Mouse (Mus musculus) limb, embryonic 13.5 days (tissue): Measurements from ENCODE around the gene Bcl11a. TPM values are rescaled to one million over a fixed set of nuclear protein-coding genes. Genes with fewer than 3 reads are reported as not detected.
A peak's percentile ranks its signal among the peaks of the same experiment; 100 is the strongest.

Source experiments
- ATAC-seq: fragments of 200-750 bp; cut with Nextera tagmentation; 2 replicates; pipeline ENCODE4 v1.8.0; 2017; ENCODE audit warnings: low read depth, moderate number of reproducible peaks, moderate TSS enrichment; ENCODE audit not compliant: low FRiP score
- H3K27ac ChIP-seq: fragments of 300-500 bp; sonication (generic); 2 replicates; pipeline ENCODE4 v1.5.1; 2015; ENCODE audit warnings: inconsistent platforms, mild to moderate bottlenecking, moderate library complexity
- H3K27me3 ChIP-seq: fragments of 300-500 bp; sonication (generic); 2 replicates; pipeline ENCODE4 v1.6.1; 2015; ENCODE audit warnings: mild to moderate bottlenecking, inconsistent platforms
- H3K36me3 ChIP-seq: fragments of 300-500 bp; sonication (generic); 2 replicates; pipeline ENCODE4 v1.6.1; 2015; ENCODE audit warnings: inconsistent platforms, mild to moderate bottlenecking, moderate library complexity
- H3K4me1 ChIP-seq: fragments of 300-500 bp; sonication (generic); 2 replicates; pipeline ENCODE4 v1.6.1; 2015; ENCODE audit warnings: inconsistent platforms
- H3K4me2 ChIP-seq: fragments of 300-500 bp; sonication (generic); replicated peaks from 2 replicates; pipeline ENCODE4 v1.6.1; 2015; ENCODE audit warnings: inconsistent platforms, mild to moderate bottlenecking, moderate library complexity
- H3K4me3 ChIP-seq: fragments of 300-500 bp; sonication (generic); 2 replicates; pipeline ENCODE4 v1.5.1; 2015; ENCODE audit warnings: moderate library complexity, mild to moderate bottlenecking, inconsistent platforms
- H3K9ac ChIP-seq: fragments of 300-500 bp; sonication (generic); 2 replicates; pipeline ENCODE4 v1.6.1; 2015; ENCODE audit warnings: mild to moderate bottlenecking, inconsistent platforms
- H3K9me3 ChIP-seq: fragments of 300-500 bp; sonication (generic); 2 replicates; pipeline ENCODE4 v1.6.1; 2016; ENCODE audit warnings: inconsistent platforms
- WGBS: fragments of 180-500 bp; shearing (Covaris S2); methylation state at CpG from one replicate; pipeline ENCODE4 v1.1.7; 2015; 5-methylcytosine and 5-hydroxymethylcytosine counted together
- polyA plus RNA-seq: library from polyadenylated mRNA; unstranded; fragments of >200 nt; fragmentation: Nextera tagmentation; extraction: Ambion mirVana; gene quantifications from 2 replicates; pipeline ENCODE4 v1.2.1, GENCODE M21; 2015

Bcl11a gene
- polyA plus RNA-seq, 1 experiment from 2014 or later = 76.6 TPM

DNA sequence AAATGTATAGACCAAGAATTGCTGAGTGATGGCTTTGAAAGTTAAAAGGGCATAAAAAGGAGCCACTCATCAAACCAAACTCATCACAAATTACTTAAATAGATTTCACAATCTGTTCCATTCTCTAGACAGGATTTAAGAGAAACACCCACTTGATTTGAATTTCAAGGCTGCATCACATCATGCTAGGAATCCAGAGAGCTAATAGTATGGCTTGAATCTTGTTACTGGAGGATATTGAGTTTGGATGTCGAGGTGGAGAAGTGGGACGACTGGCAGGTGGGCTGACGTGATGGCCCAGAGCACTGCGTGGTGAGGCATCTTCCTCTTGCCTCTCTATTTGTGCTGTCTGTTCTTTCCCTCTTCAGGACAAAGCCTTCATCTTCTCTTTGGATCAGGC is 99.6 kb downstream of the Bcl11a start:
- no peak for ATAC-seq
- H3K4me1 ChIP-seq = no peaks in the 10 kb centered on the region
- H3K27ac ChIP-seq = no peak overlapping the region
- H3K4me2 ChIP-seq = no peak overlapping the region
- no peaks in the 10 kb centered on the region for H3K27me3 ChIP-seq
- peaks cover 12% of the 10 kb centered on the region; the same call in 1 of the 2 replicates for H3K36me3 ChIP-seq
- H3K9me3 ChIP-seq = no peaks in the 10 kb centered on the region
- 88% methylated on average over 4 of the region's 4 CpGs for WGBS
- H3K9ac ChIP-seq = no peak overlapping the region
- no peak overlapping the region for H3K4me3 ChIP-seq

DNA sequence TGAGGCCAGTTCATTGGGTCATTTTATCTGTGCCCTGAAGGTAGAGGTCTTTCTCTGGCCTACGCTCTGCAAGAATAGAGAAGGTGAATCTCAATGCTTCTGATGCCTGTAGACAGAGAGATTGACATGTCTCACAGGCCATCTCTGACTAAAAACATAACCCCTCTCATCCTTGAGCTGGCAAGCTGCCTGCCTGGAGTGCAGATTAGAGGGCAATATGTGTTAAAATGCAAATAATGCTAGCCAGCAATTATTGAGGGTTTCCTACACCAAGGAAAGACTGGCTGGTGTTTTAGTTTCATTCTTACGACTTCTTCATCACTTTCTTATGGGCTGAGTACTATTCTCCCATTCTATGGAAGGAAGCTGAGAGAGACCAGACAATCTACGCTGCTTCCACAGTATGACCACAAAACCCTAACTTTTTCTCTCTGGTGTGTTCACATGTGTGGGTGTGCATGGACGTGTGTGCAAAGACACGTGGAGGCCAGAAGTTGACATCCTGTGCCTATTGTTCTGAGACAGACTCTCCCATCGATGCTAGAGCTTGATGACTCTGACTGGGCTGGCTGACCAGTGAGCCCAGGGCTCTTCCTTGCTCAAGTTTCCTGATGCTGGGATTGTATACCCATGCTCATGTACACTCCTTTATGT is 101.1 kb downstream of the Bcl11a start:
- Histone ChIP-seq H3K27me3 (no peaks in the 10 kb centered on the region), H3K4me2 (no peak overlapping the region), H3K4me1 (no peaks in the 10 kb centered on the region), H3K4me3 (no peak overlapping the region), H3K9ac (no peak overlapping the region), H3K36me3 (peaks cover 5% of the 10 kb centered on the region; the same call in 1 of the 2 replicates), H3K27ac (no peak overlapping the region), H3K9me3 (no peaks in the 10 kb centered on the region)
- no peak for ATAC-seq
- WGBS = 91% methylated on average over 6 of the region's 6 CpGs

DNA sequence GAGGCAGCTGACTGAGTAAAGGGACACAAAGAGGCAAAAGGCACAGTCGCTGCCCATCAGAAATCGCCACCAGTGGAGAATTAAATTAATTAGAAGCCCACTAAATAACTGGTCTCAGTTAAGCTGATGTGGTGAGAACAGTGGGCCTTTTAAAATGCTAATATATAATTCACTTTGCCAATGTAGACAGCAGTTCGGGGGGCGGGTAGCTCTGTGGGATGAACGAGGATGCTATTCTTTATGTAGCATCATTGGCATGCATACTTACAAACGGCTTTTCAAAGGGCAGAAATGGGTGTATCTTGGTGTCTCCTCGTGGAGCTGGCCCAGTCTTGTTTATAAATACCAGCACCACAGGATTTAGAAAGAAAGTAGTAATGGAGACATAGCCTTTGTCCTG is 102.2 kb downstream of the Bcl11a start:
- WGBS = 74% methylated on average over 7 of the region's 7 CpGs

DNA sequence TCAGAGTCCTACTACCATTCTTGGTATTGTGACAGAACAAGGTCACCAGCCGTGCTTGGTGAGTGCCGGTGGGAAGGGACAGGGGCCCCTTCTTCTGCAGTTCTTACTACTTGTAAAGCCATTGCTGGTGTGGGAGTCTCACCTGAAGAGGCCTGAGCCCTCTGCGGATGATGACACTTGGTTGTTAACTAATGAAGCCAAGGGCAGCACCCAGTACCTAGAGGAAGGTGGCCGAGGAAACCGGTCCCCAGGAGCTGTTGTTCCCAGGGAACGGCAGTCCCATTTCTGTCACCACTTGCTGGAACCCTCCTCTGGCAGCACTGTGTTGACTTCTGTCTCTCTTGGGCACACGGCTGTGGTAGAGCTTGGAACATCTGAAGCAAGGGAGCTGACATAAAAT is 105.6 kb downstream of the Bcl11a start:
- no peak overlapping the region for H3K4me2 ChIP-seq

More for the DNA sequence above, 102.2 kb downstream of the Bcl11a start:
- Histone ChIP-seq H3K4me3 (no peak overlapping the region), H3K27me3 (no peaks in the 10 kb centered on the region), H3K27ac (no peak overlapping the region), H3K9me3 (no peaks in the 10 kb centered on the region), H3K4me1 (no peaks in the 10 kb centered on the region), H3K36me3 (peaks cover 5% of the 10 kb centered on the region; the same call in 1 of the 2 replicates), H3K9ac (no peak overlapping the region), H3K4me2 (no peak overlapping the region)
- ATAC-seq = no peak

DNA sequence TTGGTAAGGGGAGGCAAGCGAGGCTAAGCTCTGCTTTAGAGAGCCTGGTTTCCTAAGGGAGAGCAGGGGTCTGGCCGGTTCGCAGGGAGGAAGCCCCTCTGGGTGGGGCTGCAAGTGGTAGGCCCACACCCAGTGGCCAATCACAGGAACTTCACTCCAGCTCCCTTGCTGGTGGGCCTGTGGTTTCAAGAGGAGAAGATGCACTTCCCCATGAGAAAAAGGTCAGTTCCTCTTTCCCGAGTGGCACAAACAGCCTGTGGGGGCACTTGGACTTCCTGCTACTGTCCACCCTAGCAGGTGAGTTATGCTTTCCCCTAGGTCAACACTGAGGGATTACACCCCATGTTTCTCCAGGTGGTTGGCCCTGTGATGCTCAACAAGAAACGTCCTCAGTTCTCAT is 107.1 kb downstream of the Bcl11a start:
- Histone ChIP-seq H3K4me2 (no peak overlapping the region), H3K4me1 (peaks cover 7% of the 10 kb centered on the region; the same call in 1 of the 2 replicates), H3K9ac (no peak overlapping the region), H3K27ac (no peak overlapping the region), H3K9me3 (no peaks in the 10 kb centered on the region), H3K27me3 (no peaks in the 10 kb centered on the region), H3K4me3 (no peak overlapping the region), H3K36me3 (no peaks in the 10 kb centered on the region)
- WGBS = 67% methylated on average over 5 of the region's 5 CpGs
- ATAC-seq = no peak

More for the DNA sequence above, 105.6 kb downstream of the Bcl11a start:
- no peak for ATAC-seq
- H3K27ac ChIP-seq = no peak overlapping the region
- peaks cover 7% of the 10 kb centered on the region; the same call in 1 of the 2 replicates for H3K4me1 ChIP-seq
- no peak overlapping the region for H3K9ac ChIP-seq
- H3K36me3 ChIP-seq = no peaks in the 10 kb centered on the region
- H3K9me3 ChIP-seq = no peaks in the 10 kb centered on the region
- H3K4me3 ChIP-seq = no peak overlapping the region
- WGBS = 89% methylated on average over 7 of the region's 7 CpGs
- no peaks in the 10 kb centered on the region for H3K27me3 ChIP-seq

DNA sequence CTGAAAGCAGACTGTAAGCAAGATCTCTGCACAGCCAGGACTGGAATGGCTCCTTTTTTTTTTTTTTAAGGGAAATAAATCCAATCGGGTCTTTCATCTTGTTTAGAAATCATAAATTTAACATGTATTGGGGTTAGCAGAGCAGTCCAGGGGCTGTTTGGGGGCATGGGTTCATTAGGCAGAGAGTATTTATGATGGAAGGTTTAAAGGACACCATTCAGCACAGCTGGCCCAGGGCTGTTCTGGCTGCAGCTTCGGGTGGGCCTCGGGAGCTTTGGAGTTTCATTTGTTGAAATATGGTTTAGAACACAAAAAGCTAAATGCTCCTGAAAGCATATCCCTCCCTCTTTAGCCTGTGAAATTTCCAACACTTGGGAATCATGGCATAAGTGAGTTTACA is 112.6 kb downstream of the Bcl11a start:
- Histone ChIP-seq H3K9ac (no peak overlapping the region), H3K4me2 (no peak overlapping the region), H3K36me3 (no peaks in the 10 kb centered on the region), H3K9me3 (no peaks in the 10 kb centered on the region), H3K27me3 (no peaks in the 10 kb centered on the region), H3K4me1 (peaks cover 7% of the 10 kb centered on the region; the same call in 1 of the 2 replicates), H3K27ac (no peak overlapping the region), H3K4me3 (no peak overlapping the region)
- no peak for ATAC-seq
- 21% methylated on average over 3 of the region's 3 CpGs for WGBS

DNA sequence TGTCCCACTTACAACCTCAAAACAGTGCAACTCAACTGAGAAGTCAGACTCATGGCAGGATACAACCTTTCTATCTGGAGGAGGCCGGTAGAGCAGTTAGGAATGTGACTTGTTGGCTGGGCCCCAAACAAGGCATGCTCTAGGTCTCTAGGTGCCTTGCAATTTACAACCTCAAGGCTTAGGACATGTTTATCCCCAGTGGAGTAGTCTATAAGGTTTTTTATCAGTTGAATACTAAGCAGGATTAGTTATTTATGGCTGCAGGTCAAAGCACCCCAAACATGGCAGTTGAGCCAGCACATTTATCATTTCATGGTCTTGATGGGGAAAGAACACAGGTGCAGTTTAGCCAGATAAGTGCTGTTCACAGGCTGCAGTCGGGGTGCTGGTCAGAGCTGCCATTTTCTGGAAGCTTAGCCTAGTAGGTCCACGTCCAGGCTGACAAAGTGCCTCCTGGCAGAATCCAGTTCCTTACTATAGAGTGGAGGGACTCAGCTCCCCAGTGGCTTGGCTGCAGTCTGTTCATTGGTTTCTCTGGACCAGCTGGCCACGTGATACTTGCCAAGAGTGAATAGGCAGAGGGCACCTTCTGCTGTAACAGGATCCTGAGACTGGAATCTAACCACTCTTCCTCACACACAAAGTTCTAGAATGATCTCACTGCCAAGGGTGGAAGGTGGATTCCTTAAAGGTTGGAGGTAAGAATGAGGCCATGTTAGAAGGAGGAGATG is 118.8 kb downstream of the Bcl11a start:
- Histone ChIP-seq H3K36me3 (no peaks in the 10 kb centered on the region), H3K4me2 (no peak overlapping the region), H3K27ac (no peak overlapping the region), H3K9me3 (no peaks in the 10 kb centered on the region), H3K4me1 (peaks cover 3% of the 10 kb centered on the region; the same call in 1 of the 2 replicates), H3K4me3 (no peak overlapping the region), H3K27me3 (no peaks in the 10 kb centered on the region), H3K9ac (no peak overlapping the region)
- 64% methylated on average over 4 of the region's 4 CpGs for WGBS
- no peak for ATAC-seq

DNA sequence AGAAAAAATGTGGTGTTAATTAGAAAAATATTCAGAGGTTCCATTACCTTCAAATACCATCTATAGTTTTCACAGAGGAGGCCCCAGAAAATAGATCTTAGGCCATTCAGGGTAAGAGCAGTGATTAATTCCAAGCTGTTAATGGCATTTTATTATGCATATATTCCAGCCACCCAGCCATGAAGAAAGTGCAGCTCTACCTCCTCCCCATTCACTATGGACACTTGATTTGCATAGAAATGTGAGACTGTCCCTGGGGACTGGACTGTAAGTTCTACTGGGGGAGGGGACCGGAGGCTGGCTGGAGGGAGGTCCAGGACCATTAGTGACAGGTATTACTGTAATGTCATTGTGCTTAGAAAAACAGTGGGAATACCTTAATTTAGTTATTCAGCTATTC is 119.6 kb downstream of the Bcl11a start:
- no peak overlapping the region for H3K27ac ChIP-seq
- peaks cover 9% of the 10 kb centered on the region for H3K4me1 ChIP-seq
- H3K4me2 ChIP-seq = no peak overlapping the region
- H3K9ac ChIP-seq = no peak overlapping the region
- no peak for ATAC-seq
- 86% methylated on average over 1 of the region's 1 CpGs for WGBS
- H3K4me3 ChIP-seq = no peak overlapping the region
- H3K27me3 ChIP-seq = no peaks in the 10 kb centered on the region
- no peaks in the 10 kb centered on the region for H3K36me3 ChIP-seq
- H3K9me3 ChIP-seq = no peaks in the 10 kb centered on the region

DNA sequence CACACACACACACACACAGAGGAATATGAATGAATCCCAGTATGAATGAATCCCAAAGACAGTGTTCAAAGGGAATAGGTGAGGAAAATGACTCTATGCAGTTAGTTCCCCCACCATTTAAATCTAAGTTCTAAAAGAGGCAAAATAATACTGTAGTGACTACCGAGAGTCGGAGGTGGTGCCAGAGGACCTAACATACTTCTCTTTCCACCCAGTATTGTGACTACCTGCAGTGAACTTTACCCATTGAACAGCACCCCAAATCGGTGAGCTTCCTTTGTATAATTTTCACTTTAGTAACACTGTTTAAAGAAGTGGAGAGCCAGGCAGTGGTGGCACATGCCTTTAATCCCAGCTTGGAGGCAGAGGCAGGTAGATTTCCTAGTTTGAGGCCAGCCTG is 121.7 kb downstream of the Bcl11a start:
- Histone ChIP-seq H3K9me3 (no peaks in the 10 kb centered on the region), H3K4me1 (peaks cover 28% of the 10 kb centered on the region), H3K27ac (no peak overlapping the region), H3K4me2 (no peak overlapping the region), H3K27me3 (no peaks in the 10 kb centered on the region), H3K9ac (no peak overlapping the region), H3K36me3 (no peaks in the 10 kb centered on the region), H3K4me3 (no peak overlapping the region)
- ATAC-seq = no peak
- 93% methylated on average over 3 of the region's 3 CpGs for WGBS

DNA sequence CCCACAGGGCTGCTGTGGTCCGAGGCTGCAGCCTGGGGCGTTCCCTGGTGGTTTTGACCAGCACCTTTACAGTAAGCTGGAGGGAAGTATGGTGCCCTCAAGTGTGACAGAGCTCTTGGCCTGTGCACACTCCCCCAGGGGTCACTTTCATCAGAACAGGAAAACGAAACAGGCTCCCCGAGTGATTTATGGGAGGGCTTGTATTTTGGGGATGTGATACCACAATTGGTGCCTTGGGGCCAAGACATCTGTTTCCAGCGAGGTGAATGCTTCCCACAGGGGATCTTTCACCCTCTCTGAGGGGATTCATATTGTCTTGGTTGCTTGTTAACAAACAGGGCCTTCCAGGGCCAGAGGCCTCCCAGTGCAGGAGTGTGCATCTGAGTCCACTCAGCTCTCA is 122.5 kb downstream of the Bcl11a start:
- Histone ChIP-seq H3K9ac (no peak overlapping the region), H3K36me3 (no peaks in the 10 kb centered on the region), H3K4me1 (peaks cover 28% of the 10 kb centered on the region), H3K9me3 (no peaks in the 10 kb centered on the region), H3K4me3 (no peak overlapping the region), H3K4me2 (no peak overlapping the region), H3K27ac (no peak overlapping the region), H3K27me3 (no peaks in the 10 kb centered on the region)
- 47% methylated on average over 5 of the region's 5 CpGs for WGBS
- ATAC-seq = no peak

DNA sequence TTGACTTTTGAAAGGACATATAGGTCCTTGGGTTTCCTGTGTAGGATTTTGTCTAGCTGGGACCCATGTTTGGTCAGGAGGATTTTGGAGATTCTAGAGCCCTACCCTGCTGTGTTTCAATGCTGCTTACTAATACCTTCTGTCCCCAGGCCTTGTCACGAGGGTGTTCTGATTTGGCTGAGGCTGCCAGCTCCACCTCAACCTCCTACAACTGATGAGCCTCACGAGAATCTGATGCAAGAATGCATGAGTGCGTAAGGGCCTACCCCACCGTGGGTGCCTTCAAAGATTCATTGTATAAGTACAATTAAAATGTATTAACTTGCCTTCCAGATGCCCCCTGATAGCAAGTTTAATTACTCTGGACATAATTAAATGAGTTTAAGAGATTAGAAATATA is 123.4 kb downstream of the Bcl11a start:
- ATAC-seq = no peak
- Histone ChIP-seq H3K9ac (no peak overlapping the region), H3K4me2 (no peak overlapping the region), H3K4me3 (no peak overlapping the region), H3K27ac (no peak overlapping the region), H3K27me3 (no peaks in the 10 kb centered on the region), H3K9me3 (no peaks in the 10 kb centered on the region), H3K36me3 (no peaks in the 10 kb centered on the region), H3K4me1 (peaks cover 28% of the 10 kb centered on the region)
- 76% methylated on average over 4 of the region's 4 CpGs for WGBS

DNA sequence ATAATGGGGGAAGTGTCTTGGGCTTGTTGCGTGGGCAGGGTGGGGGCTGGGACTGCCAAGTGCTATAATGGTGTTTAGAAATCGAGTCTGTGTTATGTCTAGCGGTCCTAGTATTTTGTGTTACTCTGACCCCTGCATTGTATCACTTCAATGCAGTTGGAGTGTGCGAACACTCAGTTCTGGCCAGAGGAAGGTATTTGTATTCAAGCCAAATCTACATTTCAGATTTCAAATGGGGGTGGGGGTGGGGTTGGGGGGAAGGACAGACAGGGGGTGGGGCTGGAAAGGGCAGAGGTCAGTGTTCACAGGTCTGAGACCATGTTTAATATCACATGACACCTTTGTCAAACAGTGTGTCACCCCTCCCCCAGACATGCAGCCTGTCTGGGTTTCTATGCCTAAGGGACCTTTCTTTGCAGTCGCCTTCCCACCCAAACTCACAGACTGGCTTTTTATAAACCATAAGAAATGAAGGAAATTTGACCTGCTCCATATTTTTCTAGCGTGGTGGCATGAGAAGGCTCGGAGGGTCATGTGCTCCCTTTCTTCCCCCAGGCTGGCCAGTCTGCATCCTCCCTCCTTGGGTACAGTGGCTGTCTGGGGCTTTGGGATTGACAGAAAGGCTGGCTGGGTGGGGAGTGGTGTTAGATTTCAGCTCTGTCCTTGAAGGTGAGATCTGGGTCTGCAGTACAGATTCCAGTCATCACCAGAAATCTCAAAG is 124.9 kb downstream of the Bcl11a start:
- no peaks in the 10 kb centered on the region for H3K27me3 ChIP-seq
- ATAC-seq = peak; percentile 50
- no peaks in the 10 kb centered on the region for H3K9me3 ChIP-seq
- H3K36me3 ChIP-seq = no peaks in the 10 kb centered on the region
- no peak overlapping the region for H3K4me3 ChIP-seq
- peak overlapping the region; percentile 2; the same call in 1 of the 2 replicates for H3K27ac ChIP-seq
- H3K4me2 ChIP-seq = peak overlapping the region; percentile 16
- 24% methylated on average over 7 of the region's 7 CpGs for WGBS
- H3K9ac ChIP-seq = 0 out of 2 replicates have a peak overlapping the region, but pooled peaks have one; percentile 4
- peaks cover 28% of the 10 kb centered on the region for H3K4me1 ChIP-seq
